Mouse (Mus musculus): ENCODE results near the gene Sc5d.

- no peak for TF ChIP-seq POLR2A (IDR thresholded peaks at IDR 0.05; ENCODE audit: borderline replicate concordance, insufficient read depth, low read length)
- TF ChIP-seq CTCF (IDR thresholded peaks at IDR 0.05; ENCODE audit: borderline replicate concordance, insufficient read depth, low read depth, low read length), result no peak
Measured at GRCm38 (mm10) chr9:42293596-42293995, 29.5 kb upstream of the Sc5d start.

All from cerebellum, adult 2 months (tissue).